Mouse (Mus musculus): ENCODE data around the gene Slc40a1.

- TF ChIP-seq POLR2A (IDR thresholded peaks at IDR 0.05; ENCODE audit: insufficient read depth, low read length), result no peak
- no peak for TF ChIP-seq CTCF (IDR thresholded peaks at IDR 0.05; ENCODE audit: low read depth, low read length)
- TF ChIP-seq EP300 (IDR thresholded peaks at IDR 0.05; ENCODE audit: insufficient read depth, low read depth, low read length), result no peak
Measured at GRCm38 (mm10) chr1:45948988-45949387, 22.7 kb upstream of the Slc40a1 start.

All from ES-Bruce4 (cell line).